Mouse (Mus musculus): ENCODE results near the gene Mrps17. TPM values are rescaled to one million over a fixed set of nuclear protein-coding genes. Genes with fewer than 3 reads are reported as not detected.
"Not testable (repeated sequence)": the region's sequence is repeated elsewhere in the genome, so short reads cannot be mapped to it uniquely, and the experiment has no call there.

Gene Mrps17
- 10 to 100 TPM; 79.3 to 85.1 TPM for total RNA-seq (2021)
- long read RNA-seq, experiment 1, full-length matches to known transcripts, result 66 of 87 reads
- long read RNA-seq, experiment 1, partial matches to known transcripts, result 6 of 87 reads
- long read RNA-seq, experiment 1, other reads (novel, unspliced or antisense), result 15 of 87 reads
- long read RNA-seq, experiment 2, full-length matches to known transcripts, result 58 of 81 reads
- long read RNA-seq, experiment 2, partial matches to known transcripts, result 7 of 81 reads
- long read RNA-seq, experiment 2, other reads (novel, unspliced or antisense), result 16 of 81 reads

DNA sequence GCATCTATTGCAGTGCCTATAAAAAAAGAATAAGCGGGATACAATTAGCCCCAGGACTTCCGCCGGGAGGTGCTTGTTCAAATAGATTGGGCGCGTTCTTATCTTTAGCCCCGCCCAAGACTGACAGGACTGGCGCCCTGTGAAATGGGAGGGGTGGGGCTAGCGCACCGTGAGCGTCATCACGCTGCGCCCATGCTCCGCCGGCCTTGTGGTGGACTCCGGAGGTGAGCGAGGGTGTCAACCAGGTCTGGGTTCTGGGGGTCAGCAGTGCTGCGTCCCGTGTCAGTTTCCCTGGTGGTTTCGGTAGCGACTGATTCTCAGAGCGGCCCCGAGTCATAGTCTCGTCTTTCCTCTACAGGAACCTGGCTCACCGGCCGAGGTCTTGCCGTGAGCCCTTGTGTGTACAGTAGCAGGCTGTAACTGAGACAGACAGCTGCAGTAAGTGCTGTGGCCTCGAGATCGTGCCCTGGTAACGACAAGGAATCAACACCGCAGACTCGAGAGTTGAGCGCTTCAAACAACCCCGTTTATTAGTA is at the start of gene Mrps17:
TSS of gene Mrps17 (plus strand) at position 172 of the 536 bp plus-strand sequence.
- peak; percentile 93 for DNase-seq (ENCODE audit: low spot score in 2 of 2)
- intact Hi-C loops (cut with DNase I), result loop anchor here (5.0 kb wide), 1 partner anchor 103 kb away; no protein-coding TSS in a partner anchor

DNA sequence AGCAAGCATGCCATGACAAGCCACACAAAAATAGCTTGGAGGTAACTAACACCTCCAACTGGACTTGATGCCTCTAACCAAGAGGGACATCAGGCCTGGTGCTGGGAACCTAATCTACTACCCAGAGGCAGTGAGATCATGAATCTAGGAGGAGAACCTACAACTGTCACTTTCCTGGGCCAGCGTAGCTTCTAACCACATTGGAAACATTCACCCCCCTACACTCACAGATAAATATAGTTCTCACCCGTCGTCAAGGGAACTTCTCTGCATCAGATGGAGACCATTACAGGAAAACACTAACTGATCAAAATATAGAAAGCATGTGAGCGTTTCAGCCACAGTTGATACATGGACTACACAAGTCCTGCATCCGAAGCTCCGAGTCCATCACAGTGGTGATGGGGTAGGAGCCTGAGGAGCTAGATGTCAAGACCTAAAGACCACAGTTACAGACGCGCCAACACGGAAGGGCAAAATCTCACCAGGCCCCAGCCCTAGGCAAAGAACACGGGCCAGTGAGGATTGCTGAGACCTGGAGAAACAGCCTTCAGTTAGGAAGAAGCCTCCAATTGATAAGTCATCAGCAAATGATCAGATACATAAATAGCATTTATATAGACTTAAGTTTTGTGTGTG is 48.9 kb upstream of the Mrps17 start:
- intact Hi-C loops (cut with DNase I), result no loop called here
- DNase-seq (ENCODE audit: low spot score in 2 of 2), result peak; percentile 19 to 54

DNA sequence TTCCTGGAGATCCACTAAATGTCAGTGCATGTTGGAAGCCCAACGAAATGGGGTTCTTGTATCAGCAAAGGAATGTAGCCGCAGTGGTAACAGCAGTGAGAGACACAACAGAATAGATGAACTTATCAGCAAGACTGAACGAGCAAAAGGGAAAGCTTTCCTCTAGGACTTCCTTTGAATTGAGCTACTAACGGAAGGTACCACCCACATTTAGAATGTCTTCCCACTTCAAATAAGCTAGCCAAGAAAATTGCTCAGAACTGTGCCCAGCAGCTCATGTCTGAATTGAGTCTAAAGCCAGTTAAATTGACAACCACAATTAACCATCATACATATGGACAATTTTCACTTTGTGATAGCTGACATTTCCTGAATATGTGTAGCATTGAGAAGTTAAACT is 47.4 kb upstream of the Mrps17 start:
- DNase-seq (ENCODE audit: low spot score in 2 of 2), result peak; percentile 10 to 14
- intact Hi-C loops (cut with DNase I), result no loop called here

DNA sequence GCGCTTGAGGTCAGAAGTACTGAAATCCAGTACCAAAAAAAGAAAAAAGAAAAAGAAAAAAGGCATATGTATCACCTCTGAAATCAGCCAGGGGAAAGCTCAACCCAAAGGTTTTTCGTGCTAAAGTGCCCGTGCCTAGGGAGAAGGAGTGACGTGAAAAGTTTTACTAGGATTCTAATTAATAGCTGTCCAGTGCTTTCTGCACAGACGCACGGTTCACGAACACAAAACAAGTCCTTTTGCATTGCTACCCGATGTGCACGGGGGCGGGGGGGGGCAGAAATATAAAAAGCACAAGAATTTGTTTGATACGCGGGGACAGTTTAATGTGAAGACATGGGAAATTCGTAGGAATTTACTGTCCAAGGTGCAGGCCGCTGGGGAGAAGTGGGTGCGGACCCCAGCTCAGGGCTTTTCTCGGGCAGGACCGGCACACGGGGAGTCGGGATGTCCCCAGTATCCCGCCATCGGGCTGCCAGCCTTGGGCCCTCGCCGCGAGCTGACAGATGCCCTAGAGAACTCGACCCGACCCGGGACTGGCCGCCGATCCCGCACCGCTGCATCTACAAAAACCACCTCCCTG is 45.8 kb upstream of the Mrps17 start:
- intact Hi-C loops (cut with DNase I), result loop anchor here (5.0 kb wide), 1 partner anchor 58 kb away; the partner anchor contains the start of gene Nipsnap2
- no peak for DNase-seq (ENCODE audit: low spot score in 2 of 2)

DNA sequence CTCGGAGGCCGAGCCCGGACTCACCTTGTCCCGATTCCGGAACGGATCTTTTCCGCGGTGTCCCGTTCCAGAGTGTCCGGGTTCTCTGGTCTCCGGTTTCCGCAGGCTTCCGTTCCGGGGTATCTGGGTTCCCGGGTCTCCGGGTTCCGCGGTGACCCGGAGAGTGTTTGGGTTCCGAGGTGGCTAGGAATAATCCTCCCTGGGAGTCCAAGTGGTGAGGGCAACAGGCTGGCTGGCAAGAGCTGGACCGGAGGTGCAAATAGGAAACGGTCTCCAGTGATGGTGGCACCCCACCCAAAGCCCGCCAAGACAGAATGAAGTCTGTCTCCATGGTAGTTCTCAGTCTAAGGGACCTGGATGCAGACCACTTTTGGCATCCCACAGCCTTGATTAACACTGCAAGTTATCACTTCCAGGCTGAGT is 45.2 kb upstream of the Mrps17 start, which contains the start of gene Zfp11:
TSS of gene Zfp11 (minus strand) at position 64 of the 423 bp plus-strand sequence.
- intact Hi-C loops (cut with DNase I), result loop anchor here (5.0 kb wide), 1 partner anchor 57 kb away; the partner anchor contains the start of gene Nipsnap2
- DNase-seq (ENCODE audit: low spot score in 2 of 2), result peak; percentile 82 to 85

DNA sequence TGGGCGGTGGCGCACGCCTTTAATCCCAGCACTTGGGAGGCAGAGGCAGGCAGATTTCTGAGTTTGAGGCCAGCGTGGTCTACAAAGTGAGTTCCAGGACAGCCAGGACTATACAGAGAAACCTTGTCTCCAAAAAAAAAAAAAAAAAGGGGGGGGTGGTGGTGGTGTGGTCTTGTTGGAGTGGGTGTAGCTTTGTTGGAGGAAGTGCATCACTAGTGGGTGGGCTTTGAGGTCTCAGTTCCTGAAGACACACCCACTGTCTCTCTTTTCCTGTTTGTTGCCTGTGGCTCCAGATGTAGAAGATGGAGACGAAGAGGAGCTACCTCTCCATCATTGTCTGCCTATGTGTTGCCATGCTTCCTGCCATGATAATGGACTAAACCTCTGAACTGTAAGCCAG is 30.2 kb upstream of the Mrps17 start:
- intact Hi-C loops (cut with DNase I), result not testable (repeated sequence)

DNA sequence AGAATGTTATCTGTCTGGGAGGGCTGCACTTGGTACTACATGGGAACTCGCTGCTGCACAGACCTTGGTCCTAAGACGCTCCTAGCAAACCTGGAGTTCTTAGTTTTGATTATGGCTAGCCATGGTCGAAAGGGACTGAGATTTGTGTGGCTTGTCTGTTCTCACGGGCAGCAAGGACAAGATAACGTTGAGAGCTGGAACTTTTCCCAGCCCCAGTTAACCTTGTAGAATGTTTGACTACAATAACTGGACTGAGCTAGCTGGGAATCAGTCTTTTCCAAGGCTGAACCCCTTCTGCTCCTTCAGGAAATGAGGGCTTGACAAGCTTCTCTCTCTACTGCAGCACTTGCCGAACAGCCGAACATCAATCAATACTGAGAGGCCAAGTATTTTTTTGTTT is 27.7 kb upstream of the Mrps17 start:
- no peak for DNase-seq (ENCODE audit: low spot score in 2 of 2)
- intact Hi-C loops (cut with DNase I), result no loop called here

More for the DNA sequence above, 30.2 kb upstream of the Mrps17 start:
- DNase-seq (ENCODE audit: low spot score in 2 of 2), result not testable (repeated sequence)

DNA sequence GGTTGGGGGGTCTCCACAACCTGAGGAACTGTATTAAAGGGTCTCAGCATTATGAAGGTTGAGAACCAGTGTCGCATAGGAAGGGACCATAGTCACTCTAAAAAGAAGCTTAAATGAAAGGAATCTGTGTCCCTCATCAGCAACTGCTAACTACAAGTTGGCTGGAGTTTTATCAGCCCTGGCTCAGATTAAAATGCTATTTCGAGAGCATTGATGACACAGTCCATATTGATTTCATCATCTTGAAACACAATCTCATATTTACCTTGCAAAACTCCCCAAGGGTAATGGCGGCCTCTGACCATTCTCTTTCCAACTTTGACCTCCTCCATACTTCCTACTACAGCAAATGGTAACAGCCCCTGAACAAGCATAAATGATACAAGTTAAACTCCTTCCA is 24.8 kb upstream of the Mrps17 start:
- no peak for DNase-seq (ENCODE audit: low spot score in 2 of 2)
- intact Hi-C loops (cut with DNase I), result no loop called here

DNA sequence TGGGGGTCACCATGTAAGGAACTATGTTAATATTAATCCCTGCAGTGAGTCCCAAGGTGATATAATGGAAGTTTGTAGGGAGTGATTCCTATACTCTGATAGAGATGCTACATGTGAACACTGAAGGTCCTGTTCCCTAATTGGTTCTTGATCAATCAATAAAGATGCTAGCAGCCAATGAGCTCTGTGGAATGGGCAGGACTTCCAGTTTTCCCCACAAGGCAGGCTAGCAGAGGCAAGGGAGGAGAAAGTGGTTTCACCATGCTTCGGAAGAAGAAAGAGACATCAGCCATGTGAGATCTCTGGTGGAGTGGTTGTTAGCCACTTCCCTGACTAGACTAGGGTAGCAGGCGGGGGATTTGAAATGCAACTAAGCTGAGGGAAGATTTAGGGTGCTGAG is 14.8 kb upstream of the Mrps17 start:
- DNase-seq (ENCODE audit: low spot score in 2 of 2), result no peak
- intact Hi-C loops (cut with DNase I), result no loop called here

DNA sequence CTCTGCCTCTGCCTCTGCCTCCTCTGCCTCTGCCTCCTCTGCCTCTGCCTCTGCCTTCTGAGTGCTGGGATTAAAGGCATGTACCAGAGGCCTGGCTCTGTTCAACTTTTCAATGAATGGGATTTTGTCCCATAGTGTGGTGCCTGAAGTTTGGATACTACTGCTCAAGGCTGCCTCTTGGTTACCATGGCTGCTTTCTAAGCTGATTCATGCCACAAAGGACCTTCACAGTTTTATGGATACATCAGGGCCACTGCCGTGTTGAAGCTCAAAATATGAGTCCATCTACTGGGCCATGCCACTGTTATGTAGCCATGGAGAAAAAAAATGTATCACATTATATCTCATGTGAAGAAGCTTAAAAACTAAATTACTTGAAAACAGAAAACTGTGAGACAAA is 13.6 kb upstream of the Mrps17 start:
- intact Hi-C loops (cut with DNase I), result no loop called here
- no peak for DNase-seq (ENCODE audit: low spot score in 2 of 2)

DNA sequence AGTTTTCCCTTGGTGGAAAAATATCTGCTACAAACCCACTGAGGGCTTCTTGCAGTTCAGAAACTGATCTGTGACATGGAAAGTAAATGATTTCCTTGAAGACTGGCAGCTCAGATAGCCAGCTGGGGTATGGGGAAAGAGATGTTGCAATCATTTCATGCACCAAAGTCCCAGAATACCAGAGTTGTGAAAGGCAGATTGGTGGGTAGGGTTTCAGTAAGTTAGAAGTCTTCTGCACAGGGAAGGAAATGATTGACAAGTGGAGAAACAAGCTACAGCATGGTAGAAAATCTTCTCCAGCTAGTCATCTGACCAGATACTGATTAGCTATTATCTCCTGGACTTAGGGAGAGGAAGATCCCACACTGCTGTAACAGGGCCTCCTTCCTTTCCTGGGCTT is 11.9 kb upstream of the Mrps17 start:
- no peak for DNase-seq (ENCODE audit: low spot score in 2 of 2)
- intact Hi-C loops (cut with DNase I), result no loop called here

DNA sequence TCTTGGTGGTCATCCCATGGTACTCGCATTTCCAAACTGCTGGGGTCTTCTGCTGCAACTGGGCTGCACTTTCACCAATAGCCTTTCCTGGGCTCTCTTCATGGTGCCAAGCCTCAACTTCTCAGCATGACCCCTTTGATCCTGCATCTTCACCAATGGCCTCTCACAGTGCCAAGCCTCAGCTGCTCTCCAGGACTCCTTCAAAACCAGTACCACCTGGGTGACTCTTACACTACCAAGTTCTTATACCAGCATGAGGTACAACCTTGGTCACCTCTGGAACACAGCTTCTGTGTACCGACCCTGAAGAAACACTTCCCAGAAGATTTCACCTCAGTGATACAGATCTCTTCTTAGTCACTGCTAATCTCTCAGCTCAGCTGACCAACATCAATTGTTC is 6.9 kb upstream of the Mrps17 start, which contains the start of gene Sept14:
TSS of gene Sept14 (minus strand) at position 101 of the 400 bp plus-strand sequence.
- DNase-seq (ENCODE audit: low spot score in 2 of 2), result no peak
- intact Hi-C loops (cut with DNase I), result no loop called here

DNA sequence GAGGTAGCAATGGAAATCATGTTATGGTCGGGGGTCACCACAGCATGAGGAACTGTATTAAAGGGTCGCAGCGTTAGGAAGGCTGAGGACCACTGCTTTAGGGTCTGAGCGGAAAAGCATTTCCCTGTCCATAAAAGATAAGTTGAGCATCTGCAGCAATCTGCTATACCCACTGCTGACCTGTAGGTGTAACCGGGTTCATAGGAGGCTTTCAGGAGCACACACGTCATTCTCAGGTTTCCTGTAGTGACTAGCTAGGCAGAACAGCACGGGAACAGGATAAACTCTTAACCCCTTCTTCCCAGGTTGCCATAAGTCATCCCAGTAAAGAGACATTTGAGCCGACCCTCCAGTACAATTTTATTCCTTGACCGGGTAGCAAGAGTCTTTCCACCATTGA is 1.7 kb downstream of the Mrps17 start:
- DNase-seq (ENCODE audit: low spot score in 2 of 2), result no peak
- intact Hi-C loops (cut with DNase I), result loop anchor here (5.0 kb wide), 1 partner anchor 105 kb away; no protein-coding TSS in a partner anchor

DNA sequence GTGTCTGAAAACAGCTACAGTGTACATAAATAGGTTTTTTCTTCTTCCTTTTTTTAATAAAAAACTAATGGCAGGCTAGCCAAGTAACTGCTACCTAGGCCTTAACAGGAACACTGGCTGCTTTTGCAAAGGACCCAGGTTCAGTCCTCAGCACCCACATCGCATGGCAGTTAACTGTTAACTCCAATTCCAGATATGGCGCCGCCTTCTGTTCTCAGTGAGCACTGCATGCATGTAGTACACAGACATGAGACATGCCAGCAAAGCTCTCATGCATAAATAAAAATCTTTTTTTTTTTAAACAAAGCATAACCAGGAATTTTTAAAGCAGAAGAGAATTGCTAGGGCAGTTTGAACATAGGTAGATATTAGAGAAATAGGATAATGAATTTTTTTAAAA is 4.9 kb downstream of the Mrps17 start:
- intact Hi-C loops (cut with DNase I), result no loop called here
- no peak for DNase-seq (ENCODE audit: low spot score in 2 of 2)

DNA sequence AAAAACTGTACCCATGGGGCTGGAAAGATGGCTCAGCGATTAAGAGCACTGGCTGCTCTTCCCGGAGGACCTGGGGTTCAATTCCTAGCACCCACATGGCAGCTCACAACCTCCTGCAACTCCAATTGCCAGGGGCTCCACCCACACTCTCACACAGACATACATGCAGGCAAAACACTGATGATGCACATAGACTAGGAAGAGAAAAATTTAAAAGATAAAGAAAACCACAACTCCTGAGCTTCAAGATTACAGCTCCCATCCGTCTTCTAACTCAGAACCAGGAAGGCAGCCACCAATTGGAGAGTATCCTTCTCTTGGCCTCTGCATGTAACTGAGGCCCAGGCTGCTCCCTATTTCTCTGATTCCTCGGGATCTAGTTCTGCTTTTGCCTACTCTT is 9.0 kb downstream of the Mrps17 start:
- intact Hi-C loops (cut with DNase I), result no loop called here
- DNase-seq (ENCODE audit: low spot score in 2 of 2), result no peak

DNA sequence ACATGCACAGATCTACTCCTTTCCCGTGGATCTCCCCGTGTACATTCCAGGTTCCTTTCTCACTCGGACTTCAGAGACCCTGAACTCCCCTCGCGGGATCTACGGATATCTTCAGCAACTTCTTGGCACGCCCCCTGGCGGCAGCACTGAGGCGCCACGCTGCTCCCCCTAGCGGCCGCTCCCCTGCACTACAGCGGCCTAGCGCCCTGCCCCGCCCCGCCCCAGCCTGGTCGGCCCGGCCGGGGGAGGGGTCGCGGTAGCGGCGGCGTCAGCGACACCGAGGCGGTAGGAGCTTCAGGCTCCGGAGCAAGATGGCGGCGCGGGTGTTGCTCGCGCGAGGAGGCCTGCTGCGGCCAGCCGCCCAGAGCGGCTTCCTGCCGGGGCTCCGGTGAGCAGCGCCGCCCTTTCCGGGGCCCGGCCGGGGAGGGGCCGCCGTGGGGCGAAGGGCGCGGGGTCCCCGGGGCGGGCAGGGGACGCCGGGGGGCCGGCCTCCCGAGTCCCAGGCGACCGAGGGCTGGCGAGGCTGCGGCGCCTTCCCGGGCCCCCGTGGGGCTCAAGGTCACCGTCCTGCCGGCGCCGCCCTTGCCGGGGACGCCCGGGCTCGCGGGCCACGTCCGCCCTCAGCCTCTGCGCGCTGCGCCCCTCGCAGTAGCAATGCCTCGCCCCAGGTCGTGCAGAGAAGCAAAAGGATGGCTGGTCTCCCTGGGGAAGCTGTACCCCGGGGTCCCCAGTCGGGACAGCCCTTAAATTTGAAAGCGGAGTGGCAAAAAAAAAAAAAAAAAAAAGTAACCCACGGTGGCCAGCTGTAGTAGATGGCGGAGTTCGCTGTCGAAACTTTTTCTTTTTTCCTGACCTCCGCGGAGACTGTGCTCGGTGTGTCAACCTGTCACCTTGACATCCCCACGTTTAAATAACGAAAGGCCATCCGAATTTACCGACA is 9.8 kb downstream of the Mrps17 start, which contains the start of gene Nipsnap2:
TSS of gene Nipsnap2 (plus strand) at position 230 of the 940 bp plus-strand sequence.
- intact Hi-C loops (cut with DNase I), result loop anchor here (5.0 kb wide), 2 partner anchors 53 to 663 kb away; partner anchors contain the start of gene Zfp11

DNA sequence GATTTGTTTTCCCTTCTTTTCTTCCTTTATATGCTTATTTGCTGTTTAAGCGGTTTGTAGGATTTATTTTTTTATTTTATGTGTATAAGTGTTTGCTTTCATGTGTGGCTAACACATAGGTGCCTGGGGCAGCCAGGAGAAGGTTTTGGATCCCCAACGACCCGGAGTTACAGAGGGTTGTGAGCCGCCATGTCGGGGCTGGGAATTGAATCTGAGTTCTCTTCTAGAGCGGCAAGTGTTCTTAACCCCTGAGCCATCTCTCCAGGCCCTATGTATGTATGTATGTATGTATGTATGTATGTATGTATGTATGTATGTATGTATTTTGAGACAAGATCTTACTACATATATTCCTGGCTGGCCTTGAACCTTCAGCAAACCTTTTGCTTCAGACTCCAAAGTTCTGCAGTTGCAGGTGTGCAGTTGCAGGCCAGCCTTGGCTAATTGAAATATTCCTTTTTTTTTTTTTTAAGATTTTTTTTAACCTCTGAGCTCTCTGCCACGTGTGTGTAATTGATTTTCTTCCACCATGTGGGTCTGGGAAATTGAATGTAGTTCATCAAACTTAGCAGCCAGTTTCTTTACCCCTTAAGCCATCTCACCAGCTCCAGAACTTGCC is 10.6 kb downstream of the Mrps17 start:
- no peak for DNase-seq (ENCODE audit: low spot score in 2 of 2)
- intact Hi-C loops (cut with DNase I), result loop anchor here (5.0 kb wide), 2 partner anchors 54 to 664 kb away; partner anchors contain the start of gene Zfp11

More for the DNA sequence above, 9.8 kb downstream of the Mrps17 start, which contains the start of gene Nipsnap2:
- peak; percentile 87 to 91 for DNase-seq (ENCODE audit: low spot score in 2 of 2)

DNA sequence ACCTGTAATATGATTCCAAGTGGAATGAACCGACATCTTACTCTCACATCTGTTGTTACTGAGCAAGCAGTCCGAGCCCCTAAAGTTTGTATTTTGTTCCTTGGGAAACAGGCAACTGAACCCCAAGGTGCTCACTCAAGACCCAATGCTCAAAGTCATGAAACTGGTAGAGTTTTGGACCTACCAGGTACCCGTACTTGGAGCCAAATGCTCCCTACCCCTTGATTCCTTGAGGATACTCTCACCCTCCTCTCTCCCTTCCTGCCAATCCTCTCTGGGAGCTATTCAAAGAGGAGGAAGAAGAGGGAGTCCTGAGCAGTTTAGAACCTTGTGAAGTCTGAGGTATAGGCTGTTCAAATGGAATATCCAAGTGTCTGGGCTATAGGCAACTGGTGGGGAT is 11.5 kb downstream of the Mrps17 start:
- DNase-seq (ENCODE audit: low spot score in 2 of 2), result no peak
- intact Hi-C loops (cut with DNase I), result loop anchor here (5.0 kb wide), 2 partner anchors 54 to 664 kb away; partner anchors contain the start of gene Zfp11
